Mouse (Mus musculus) forebrain, embryonic 13.5 days (tissue): Measurements from ENCODE around the gene Pwp2. TPM values are rescaled to one million over a fixed set of nuclear protein-coding genes. Genes with fewer than 3 reads are reported as not detected.

Experiments
- ATAC-seq: fragments of 200-750 bp; cut with Nextera tagmentation; 2 replicates; pipeline ENCODE4 v1.8.0; 2017
- H3K27ac ChIP-seq: fragments of 300-500 bp; sonication (generic); 2 replicates; pipeline ENCODE4 v1.5.1; 2015; ENCODE audit warnings: inconsistent platforms, mild to moderate bottlenecking, moderate library complexity
- H3K27me3 ChIP-seq: fragments of 300-500 bp; sonication (generic); 2 replicates; pipeline ENCODE4 v1.6.1; 2015; ENCODE audit warnings: mild to moderate bottlenecking, inconsistent platforms
- H3K36me3 ChIP-seq: fragments of 300-500 bp; sonication (generic); 2 replicates; pipeline ENCODE4 v1.6.1; 2015; ENCODE audit warnings: mild to moderate bottlenecking, inconsistent platforms; ENCODE audit not compliant: poor library complexity, severe bottlenecking
- H3K4me1 ChIP-seq: fragments of 300-500 bp; sonication (generic); 2 replicates; pipeline ENCODE4 v1.6.1; 2015; ENCODE audit warnings: inconsistent platforms
- H3K4me2 ChIP-seq: fragments of 300-500 bp; sonication (generic); 2 replicates; pipeline ENCODE4 v1.6.1; 2015; ENCODE audit warnings: inconsistent platforms, mild to moderate bottlenecking, moderate library complexity
- H3K4me3 ChIP-seq: fragments of 300-500 bp; sonication (generic); 2 replicates; pipeline ENCODE4 v1.5.1; 2015; ENCODE audit warnings: mild to moderate bottlenecking, inconsistent platforms
- H3K9ac ChIP-seq: fragments of 300-500 bp; sonication (generic); 2 replicates; pipeline ENCODE4 v1.6.1; 2015; ENCODE audit warnings: mild to moderate bottlenecking, inconsistent platforms
- H3K9me3 ChIP-seq: fragments of 300-500 bp; sonication (generic); replicated peaks from 2 replicates; pipeline ENCODE4 v1.6.1; 2016; ENCODE audit warnings: inconsistent platforms
- WGBS: fragments of 180-500 bp; shearing (Covaris S2); methylation state at CpG from one replicate; pipeline ENCODE4 v1.1.7; 2015; 5-methylcytosine and 5-hydroxymethylcytosine counted together
- polyA plus RNA-seq: library from polyadenylated mRNA; unstranded; fragments of >200 nt; fragmentation: Nextera tagmentation; extraction: Ambion mirVana; gene quantifications from 2 replicates; pipeline ENCODE4 v1.2.1, GENCODE M21; 2015

Gene Pwp2
- polyA plus RNA-seq = 19.1 and 23.0 TPM in 2 replicates

DNA sequence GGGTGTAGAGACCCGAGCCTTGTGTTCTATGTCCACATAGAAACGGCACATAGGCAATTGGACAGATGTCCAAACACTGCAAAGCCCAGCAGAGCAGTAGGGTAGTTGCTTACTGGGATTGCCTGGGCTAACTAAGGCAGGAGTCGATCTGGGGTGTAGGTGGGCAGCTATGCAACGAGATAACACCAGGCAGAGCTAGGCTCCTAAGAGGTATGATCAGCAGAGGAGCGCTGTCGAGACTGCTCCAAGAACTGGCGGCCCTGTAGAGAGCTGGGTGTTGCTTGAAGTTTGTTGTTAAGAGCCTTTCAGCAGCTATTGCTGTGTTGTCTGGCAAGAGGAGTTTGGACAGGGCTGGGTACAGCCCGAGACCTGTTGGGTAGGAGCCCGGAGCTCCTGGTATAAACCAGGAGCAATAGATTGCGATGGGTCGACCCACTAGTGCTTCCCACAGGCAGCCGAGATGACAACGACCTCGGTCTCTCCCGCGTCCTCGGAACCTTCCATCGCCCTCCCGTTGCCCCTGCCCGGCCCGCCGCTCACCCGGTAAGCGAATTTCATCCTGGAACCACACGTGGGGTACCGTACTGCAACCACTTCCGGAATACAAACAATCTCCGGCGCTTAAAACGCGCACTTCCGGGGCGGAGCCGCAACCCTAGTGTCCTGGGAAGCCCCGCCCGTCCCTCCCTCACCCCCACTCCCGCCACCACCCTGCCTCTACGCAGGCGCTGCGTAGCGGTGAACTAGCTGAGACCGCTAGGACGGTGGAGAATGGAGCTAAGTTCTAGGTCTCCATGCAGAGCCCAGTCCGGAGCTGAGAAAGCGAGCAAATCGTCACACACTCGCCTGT, at the start of gene Pwp2:
Pwp2 (minus strand) TSS at position 619 of the 850 bp plus-strand sequence.
- H3K4me2 ChIP-seq = peak within 1 kb of the TSS; percentile 89
- H3K27me3 ChIP-seq = no peaks in the 10 kb centered on the region
- peaks cover 63% of the 10 kb centered on the region for H3K36me3 ChIP-seq
- no peaks in the 10 kb centered on the region for H3K9me3 ChIP-seq
- peak within 1 kb of the TSS; percentile 79 for H3K4me3 ChIP-seq
- WGBS = 2% methylated on average over 47 of the region's 47 CpGs
- peak within 1 kb of the TSS; percentile 69 for H3K9ac ChIP-seq
- H3K27ac ChIP-seq = peak within 1 kb of the TSS; percentile 27
- ATAC-seq = peak; percentile 97
- H3K4me1 ChIP-seq = peaks cover 15% of the 10 kb centered on the region

DNA sequence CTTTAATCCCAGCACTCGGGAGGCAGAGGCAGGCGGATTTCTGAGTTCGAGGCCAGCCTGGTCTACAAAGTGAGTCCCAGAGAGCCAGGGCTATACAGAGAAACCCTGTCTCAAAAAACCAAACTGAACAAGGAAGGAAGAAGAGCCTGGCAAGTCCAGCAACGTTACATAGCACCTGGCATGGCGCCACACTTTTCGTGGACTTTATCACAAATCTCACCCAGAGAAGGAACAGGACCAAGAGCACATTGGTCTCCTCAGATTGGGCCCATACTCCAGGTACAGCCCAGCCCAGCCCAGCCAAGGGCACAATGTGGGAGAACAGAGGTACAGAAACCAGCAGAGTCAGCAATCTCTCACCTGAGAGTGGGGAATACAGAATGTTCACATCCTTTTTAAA, 48.8 kb upstream of the Pwp2 start:
- Histone ChIP-seq H3K4me3 (no peak overlapping the region), H3K9me3 (no peaks in the 10 kb centered on the region), H3K27me3 (no peaks in the 10 kb centered on the region), H3K27ac (no peak overlapping the region), H3K4me1 (peaks cover 4% of the 10 kb centered on the region; the same call in 1 of the 2 replicates), H3K4me2 (no peak overlapping the region), H3K36me3 (peaks cover 26% of the 10 kb centered on the region), H3K9ac (no peak overlapping the region)
- 91% methylated on average over 6 of the region's 6 CpGs for WGBS
- no peak for ATAC-seq

DNA sequence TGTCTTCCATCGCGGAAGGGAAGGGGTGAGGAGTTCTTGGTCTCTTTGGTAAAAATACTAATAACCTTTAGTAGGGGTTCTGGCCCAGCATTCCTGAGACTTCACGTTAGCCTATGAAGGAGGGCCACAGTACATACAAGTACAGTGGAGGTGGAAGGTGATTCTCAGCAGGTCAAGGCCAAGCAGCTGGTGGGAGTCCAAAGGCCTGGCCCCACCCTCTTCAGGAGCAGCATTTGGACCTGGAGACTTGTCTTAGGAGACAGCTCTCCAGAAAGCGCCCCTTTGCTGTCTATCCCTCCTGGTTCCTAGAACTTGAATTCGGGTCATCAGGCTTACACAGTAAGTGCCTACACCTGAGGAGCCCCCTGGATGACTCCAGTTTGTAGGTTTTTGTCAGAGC, 48.2 kb upstream of the Pwp2 start:
- Histone ChIP-seq H3K9ac (no peak overlapping the region), H3K4me1 (peaks cover 4% of the 10 kb centered on the region; the same call in 1 of the 2 replicates), H3K4me2 (no peak overlapping the region), H3K4me3 (no peak overlapping the region), H3K27ac (peak overlapping the region; percentile 54), H3K36me3 (peaks cover 26% of the 10 kb centered on the region), H3K9me3 (no peaks in the 10 kb centered on the region), H3K27me3 (no peaks in the 10 kb centered on the region)
- no peak for ATAC-seq
- 95% methylated on average over 5 of the region's 5 CpGs for WGBS

GRCm38 (mm10) chr10:78232301-78232980, 47.5 kb upstream of the Pwp2 start:
- ATAC-seq = no peak
- Histone ChIP-seq H3K4me3 (no peak overlapping the region), H3K36me3 (peaks cover 31% of the 10 kb centered on the region), H3K4me2 (no peak overlapping the region), H3K27me3 (no peaks in the 10 kb centered on the region), H3K4me1 (peaks cover 4% of the 10 kb centered on the region; the same call in 1 of the 2 replicates), H3K27ac (no peak overlapping the region), H3K9ac (no peak overlapping the region), H3K9me3 (no peaks in the 10 kb centered on the region)
- WGBS = 87% methylated on average over 4 of the region's 4 CpGs

DNA sequence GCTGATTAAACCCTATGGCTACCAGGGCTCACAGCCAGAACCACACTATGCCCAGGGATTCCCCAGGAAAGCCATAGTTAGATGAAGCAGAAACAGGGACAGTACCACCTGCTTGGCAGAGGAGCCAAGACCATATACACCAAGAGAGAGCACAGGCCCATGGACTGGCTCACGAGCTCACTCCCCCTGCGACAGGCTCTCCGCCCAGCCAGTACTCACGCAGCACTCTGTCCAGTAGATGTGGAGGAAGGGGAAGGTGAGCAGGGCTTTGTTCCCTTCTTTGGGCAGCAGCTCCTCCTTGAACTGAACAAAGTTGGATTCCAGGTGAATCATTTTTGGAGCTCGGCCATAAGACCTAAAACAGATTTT, 43.6 kb upstream of the Pwp2 start:
- no peak overlapping the region for H3K27ac ChIP-seq
- WGBS = 90% methylated on average over 5 of the region's 5 CpGs
- no peak for ATAC-seq
- no peak overlapping the region for H3K9ac ChIP-seq
- no peaks in the 10 kb centered on the region for H3K4me1 ChIP-seq
- H3K4me3 ChIP-seq = no peak overlapping the region
- H3K27me3 ChIP-seq = no peaks in the 10 kb centered on the region
- H3K36me3 ChIP-seq = peaks cover 43% of the 10 kb centered on the region
- no peaks in the 10 kb centered on the region for H3K9me3 ChIP-seq
- H3K4me2 ChIP-seq = no peak overlapping the region

DNA sequence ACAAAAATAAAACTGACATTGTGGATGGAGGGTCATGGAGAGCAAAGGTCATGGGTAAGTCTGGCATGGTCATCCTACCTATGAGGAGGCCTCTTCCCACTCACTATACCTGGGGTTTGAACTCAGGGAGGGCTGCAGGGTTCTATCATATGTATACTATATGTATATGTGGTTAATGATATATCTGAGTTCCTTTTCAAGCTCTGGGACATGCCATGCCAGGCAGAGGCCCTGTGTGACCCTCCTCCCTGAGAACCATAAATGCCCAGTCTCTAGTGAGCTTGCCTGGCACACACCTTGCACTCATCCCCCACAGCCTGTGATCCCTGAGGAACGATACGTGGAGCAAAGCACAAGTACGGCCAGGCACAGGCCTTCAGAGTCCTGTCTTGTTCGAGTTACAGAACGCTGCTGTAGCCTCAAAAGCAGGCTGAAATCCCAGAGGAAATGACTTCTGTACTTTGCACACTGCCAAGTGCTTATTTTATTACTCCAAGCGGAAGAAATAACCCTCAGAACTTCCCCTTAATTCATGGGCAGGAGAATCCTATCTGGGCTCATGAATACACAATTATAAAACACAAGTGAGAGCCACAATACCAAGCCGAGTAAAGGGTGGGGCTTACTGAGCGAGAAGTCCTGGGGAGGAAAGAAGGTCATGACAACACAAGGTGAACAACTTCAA, 43.1 kb upstream of the Pwp2 start:
- no peak overlapping the region for H3K4me2 ChIP-seq
- no peaks in the 10 kb centered on the region for H3K27me3 ChIP-seq
- no peak overlapping the region for H3K9ac ChIP-seq
- H3K4me1 ChIP-seq = no peaks in the 10 kb centered on the region
- no peak for ATAC-seq
- 89% methylated on average over 8 of the region's 8 CpGs for WGBS
- no peak overlapping the region for H3K27ac ChIP-seq
- no peaks in the 10 kb centered on the region for H3K9me3 ChIP-seq
- H3K4me3 ChIP-seq = no peak overlapping the region
- H3K36me3 ChIP-seq = peaks cover 47% of the 10 kb centered on the region

DNA sequence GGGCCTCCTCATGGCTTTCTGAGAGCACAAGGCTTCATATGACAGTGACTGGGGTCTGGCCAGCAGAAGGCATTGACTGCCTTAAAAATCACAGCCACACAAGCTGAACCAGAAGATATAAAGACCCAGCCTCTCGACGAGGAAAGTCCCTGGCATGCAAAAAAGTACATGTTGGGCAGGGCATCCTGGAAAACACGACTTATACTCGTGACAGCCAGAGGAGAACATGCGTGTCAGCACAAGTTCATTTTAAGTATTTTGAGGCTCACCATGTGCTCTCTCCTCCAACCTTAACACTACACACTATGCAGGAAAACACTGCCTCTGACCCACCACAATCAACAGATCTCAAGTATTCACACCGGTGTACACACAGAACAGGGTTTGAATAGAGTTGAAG, 39.2 kb upstream of the Pwp2 start:
- Histone ChIP-seq H3K4me2 (no peak overlapping the region), H3K4me1 (no peaks in the 10 kb centered on the region), H3K9ac (no peak overlapping the region), H3K27me3 (no peaks in the 10 kb centered on the region), H3K27ac (no peak overlapping the region), H3K4me3 (no peak overlapping the region), H3K36me3 (peaks cover 67% of the 10 kb centered on the region), H3K9me3 (no peaks in the 10 kb centered on the region)
- WGBS = 93% methylated on average over 6 of the region's 6 CpGs
- no peak for ATAC-seq

DNA sequence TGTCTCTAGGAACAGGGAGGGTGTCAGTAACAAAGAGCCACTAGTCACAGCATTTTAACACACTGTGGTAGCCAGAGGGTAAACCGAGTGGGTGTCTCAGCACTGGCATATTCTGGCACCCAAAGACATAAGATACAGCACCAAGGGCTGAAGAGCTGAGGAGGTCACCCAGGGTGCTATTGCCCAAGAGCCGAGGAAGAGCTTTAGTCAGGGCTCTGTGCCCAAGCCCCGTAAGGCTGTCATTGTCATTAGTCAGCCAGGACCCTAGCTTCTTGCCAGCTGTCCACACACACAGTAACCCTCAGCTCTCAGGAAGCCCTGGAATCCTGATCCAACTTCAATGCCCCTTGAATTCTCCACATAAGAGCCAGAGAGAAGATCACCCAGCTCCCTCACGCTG, 38.0 kb upstream of the Pwp2 start:
- no peak for ATAC-seq
- H3K9ac ChIP-seq = no peak overlapping the region
- 91% methylated on average over 4 of the region's 4 CpGs for WGBS
- H3K4me3 ChIP-seq = no peak overlapping the region
- no peaks in the 10 kb centered on the region for H3K4me1 ChIP-seq
- no peak overlapping the region for H3K27ac ChIP-seq
- H3K4me2 ChIP-seq = no peak overlapping the region
- no peaks in the 10 kb centered on the region for H3K27me3 ChIP-seq
- H3K9me3 ChIP-seq = no peaks in the 10 kb centered on the region
- peaks cover 67% of the 10 kb centered on the region for H3K36me3 ChIP-seq

DNA sequence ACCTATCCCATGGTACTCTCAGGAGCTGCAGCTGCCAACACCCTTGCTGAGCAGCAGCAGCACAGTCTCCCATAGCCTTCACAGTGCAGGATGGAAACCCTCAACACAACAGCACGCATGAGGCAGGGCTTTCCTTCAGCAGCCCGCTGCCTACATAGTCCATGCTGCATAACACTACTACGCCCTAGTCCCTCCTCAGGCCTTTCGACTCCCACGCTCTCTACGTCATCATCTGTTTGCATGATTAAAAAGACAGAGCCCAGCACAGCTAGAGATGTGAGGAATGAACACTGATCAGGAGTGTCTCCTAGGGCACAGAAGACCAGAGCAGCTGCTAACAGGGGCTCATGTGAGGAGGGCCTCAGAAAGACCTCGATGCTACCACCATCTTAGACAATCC, 36.4 kb upstream of the Pwp2 start:
- no peak overlapping the region for H3K4me2 ChIP-seq
- H3K36me3 ChIP-seq = peaks cover 76% of the 10 kb centered on the region
- H3K27me3 ChIP-seq = no peaks in the 10 kb centered on the region
- no peak overlapping the region for H3K4me3 ChIP-seq
- no peaks in the 10 kb centered on the region for H3K4me1 ChIP-seq
- no peak overlapping the region for H3K9ac ChIP-seq
- 92% methylated on average over 7 of the region's 7 CpGs for WGBS
- no peak overlapping the region for H3K27ac ChIP-seq
- no peaks in the 10 kb centered on the region for H3K9me3 ChIP-seq
- ATAC-seq = no peak

- 91% methylated on average over 1 of the region's 1 CpGs for WGBS
- no peaks in the 10 kb centered on the region for H3K9me3 ChIP-seq
- no peak overlapping the region for H3K27ac ChIP-seq
- H3K9ac ChIP-seq = no peak overlapping the region
- no peak overlapping the region for H3K4me2 ChIP-seq
- ATAC-seq = no peak
- no peaks in the 10 kb centered on the region for H3K27me3 ChIP-seq
- H3K4me1 ChIP-seq = no peaks in the 10 kb centered on the region
- peaks cover 84% of the 10 kb centered on the region for H3K36me3 ChIP-seq
- no peak overlapping the region for H3K4me3 ChIP-seq
Measured at GRCm38 (mm10) chr10:78219528-78219927, 34.6 kb upstream of the Pwp2 start.

DNA sequence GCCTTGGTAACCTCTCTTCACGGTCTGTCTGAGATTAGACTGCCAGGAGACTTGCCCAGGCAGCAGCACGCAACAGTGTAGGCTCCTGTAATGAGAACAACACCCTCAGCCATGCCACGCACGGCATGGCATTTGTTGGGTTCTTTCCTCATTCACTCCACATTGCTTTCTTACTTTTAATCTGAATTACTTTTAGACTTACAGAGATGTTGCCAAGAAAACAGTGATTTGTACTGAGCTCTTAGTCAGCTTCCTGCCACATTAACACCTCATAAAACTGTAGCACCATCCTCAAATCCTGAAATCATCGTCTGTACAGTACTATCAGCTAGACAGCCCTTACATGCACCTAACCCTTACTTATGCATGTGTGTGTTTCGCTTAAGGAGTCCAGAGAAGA, 33.6 kb upstream of the Pwp2 start:
- H3K4me3 ChIP-seq = no peak overlapping the region
- 93% methylated on average over 6 of the region's 6 CpGs for WGBS
- no peak for ATAC-seq
- no peak overlapping the region for H3K4me2 ChIP-seq
- no peaks in the 10 kb centered on the region for H3K27me3 ChIP-seq
- H3K4me1 ChIP-seq = no peaks in the 10 kb centered on the region
- no peaks in the 10 kb centered on the region for H3K9me3 ChIP-seq
- H3K27ac ChIP-seq = no peak overlapping the region
- no peak overlapping the region for H3K9ac ChIP-seq
- H3K36me3 ChIP-seq = peaks cover 94% of the 10 kb centered on the region
